Mouse (Mus musculus): ENCODE measurements around the gene Pidd1. TPM values are rescaled to one million over a fixed set of nuclear protein-coding genes. Genes with fewer than 3 reads are reported as not detected.

Gene Pidd1
- polyA plus RNA-seq, 1 experiment = 4.4 TPM

DNA sequence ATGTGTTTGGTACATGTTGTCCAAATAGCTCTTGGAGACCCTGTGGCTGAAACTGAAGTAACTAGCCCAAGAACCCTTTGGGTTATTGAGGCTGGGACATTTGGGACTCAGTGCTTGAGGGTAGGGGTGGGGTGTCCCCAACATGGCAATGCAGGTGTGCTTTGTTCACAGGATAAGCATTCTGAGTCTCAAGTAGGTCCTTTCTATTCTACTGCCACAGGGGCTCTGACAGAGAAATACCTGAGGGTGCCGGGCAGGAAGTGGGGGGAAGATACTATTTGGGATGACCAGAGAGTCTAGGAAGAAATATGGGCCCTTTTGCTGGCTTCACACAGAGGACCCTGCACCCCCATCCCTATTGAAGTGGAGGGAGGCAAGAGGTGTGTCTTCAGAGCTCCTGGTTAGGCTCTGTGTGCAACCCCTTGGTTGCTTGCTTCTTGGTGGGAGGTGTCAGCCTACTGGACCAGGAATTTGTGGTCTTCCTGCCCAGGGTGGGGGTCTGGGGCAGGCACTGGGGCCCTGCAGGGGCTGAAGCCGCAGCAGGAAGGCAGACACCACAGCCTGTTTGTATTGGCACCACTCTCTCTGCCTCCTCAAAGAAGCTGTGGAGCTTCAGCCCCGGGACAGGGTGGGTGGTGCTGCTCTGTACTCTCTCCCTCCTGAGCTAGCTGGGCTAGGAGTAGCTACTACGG lies 33.9 kb upstream of the Pidd1 start:
- Histone ChIP-seq H3K4me1 (ENCODE audit: control insufficient read depth, insufficient read depth, low read length) (peaks cover 8% of the 10 kb centered on the region), H3K4me3 (replicated peaks; ENCODE audit: insufficient read depth, low read depth, low read length) (no peak overlapping the region), H3K27ac (ENCODE audit: insufficient read depth, low read length) (no peak overlapping the region), H3K27me3 (ENCODE audit: control insufficient read depth, insufficient read depth, low read length) (no peaks in the 10 kb centered on the region)
- WGBS = 57% methylated on average over 4 of the region's 4 CpGs
- DNase-seq = no peak
- TF ChIP-seq POLR2A (IDR thresholded peaks at IDR 0.05; ENCODE audit: borderline replicate concordance, insufficient read depth, low read length) (no peak), CTCF (IDR thresholded peaks at IDR 0.05; ENCODE audit: borderline replicate concordance, insufficient read depth, low read depth, low read length) (no peak)

- Histone ChIP-seq H3K4me1 (ENCODE audit: control insufficient read depth, insufficient read depth, low read length) (peaks cover 8% of the 10 kb centered on the region), H3K27ac (ENCODE audit: insufficient read depth, low read length) (peak overlapping the region; percentile 41), H3K4me3 (replicated peaks; ENCODE audit: insufficient read depth, low read depth, low read length) (no peak overlapping the region), H3K27me3 (ENCODE audit: control insufficient read depth, insufficient read depth, low read length) (no peaks in the 10 kb centered on the region)
- TF ChIP-seq CTCF (IDR thresholded peaks at IDR 0.05; ENCODE audit: borderline replicate concordance, insufficient read depth, low read depth, low read length) = no peak
- TF ChIP-seq POLR2A (IDR thresholded peaks at IDR 0.05; ENCODE audit: borderline replicate concordance, insufficient read depth, low read length) = no peak
- no peak for DNase-seq
- WGBS = 14% methylated on average over 7 of the region's 7 CpGs
Measured at GRCm38 (mm10) chr7:141476981-141477370, 33.2 kb upstream of the Pidd1 start.

- Histone ChIP-seq H3K4me1 (ENCODE audit: control insufficient read depth, insufficient read depth, low read length) (peaks cover 8% of the 10 kb centered on the region), H3K4me3 (replicated peaks; ENCODE audit: insufficient read depth, low read depth, low read length) (peak overlapping the region; percentile 19), H3K27me3 (ENCODE audit: control insufficient read depth, insufficient read depth, low read length) (no peaks in the 10 kb centered on the region), H3K27ac (ENCODE audit: insufficient read depth, low read length) (peak overlapping the region; percentile 41)
- TF ChIP-seq CTCF (IDR thresholded peaks at IDR 0.05; ENCODE audit: borderline replicate concordance, insufficient read depth, low read depth, low read length) (no peak), POLR2A (IDR thresholded peaks at IDR 0.05; ENCODE audit: borderline replicate concordance, insufficient read depth, low read length) (no peak)
- WGBS = 2% methylated on average over 17 of the region's 17 CpGs
- peak in 1 of 2 experiments; percentile 54 for DNase-seq
Measured at GRCm38 (mm10) chr7:141476226-141476980, 32.6 kb upstream of the Pidd1 start.

GRCm38 (mm10) chr7:141475805-141476158 lies 32.0 kb upstream of the Pidd1 start:
- 4% methylated on average over 12 of the region's 12 CpGs for WGBS
- no peak for DNase-seq
- no peaks in the 10 kb centered on the region for H3K27me3 ChIP-seq (ENCODE audit: control insufficient read depth, insufficient read depth, low read length)
- no peak for TF ChIP-seq POLR2A (IDR thresholded peaks at IDR 0.05; ENCODE audit: borderline replicate concordance, insufficient read depth, low read length)
- TF ChIP-seq CTCF (IDR thresholded peaks at IDR 0.05; ENCODE audit: borderline replicate concordance, insufficient read depth, low read depth, low read length) = no peak
- peak overlapping the region; percentile 41; the same call in 1 of the 2 replicates for H3K27ac ChIP-seq (ENCODE audit: insufficient read depth, low read length)
- H3K4me3 ChIP-seq (replicated peaks; ENCODE audit: insufficient read depth, low read depth, low read length) = peak overlapping the region; percentile 68
- peaks cover 8% of the 10 kb centered on the region for H3K4me1 ChIP-seq (ENCODE audit: control insufficient read depth, insufficient read depth, low read length)

GRCm38 (mm10) chr7:141475011-141475804 lies 31.4 kb upstream of the Pidd1 start, which contains the start of the genes Polr2l and Tspan4:
Gene Polr2l, minus strand, starts transcription at chr7:141475132.
Gene Tspan4, plus strand, starts transcription at chr7:141475240.
- peaks cover 8% of the 10 kb centered on the region for H3K4me1 ChIP-seq (ENCODE audit: control insufficient read depth, insufficient read depth, low read length)
- H3K27me3 ChIP-seq (ENCODE audit: control insufficient read depth, insufficient read depth, low read length) = no peaks in the 10 kb centered on the region
- TF ChIP-seq CTCF (IDR thresholded peaks at IDR 0.05; ENCODE audit: borderline replicate concordance, insufficient read depth, low read depth, low read length) = no peak
- peak; percentile 80 for TF ChIP-seq POLR2A (IDR thresholded peaks at IDR 0.05; ENCODE audit: borderline replicate concordance, insufficient read depth, low read length)
- H3K4me3 ChIP-seq (replicated peaks; ENCODE audit: insufficient read depth, low read depth, low read length) = peak within 1 kb of the TSS; percentile 68
- peak; percentile 86 to 93 for DNase-seq
- H3K27ac ChIP-seq (ENCODE audit: insufficient read depth, low read length) = peak within 1 kb of the TSS; percentile 86
- WGBS = under 1% methylated on average over 87 of the region's 87 CpGs

- TF ChIP-seq POLR2A (IDR thresholded peaks at IDR 0.05; ENCODE audit: borderline replicate concordance, insufficient read depth, low read length) = no peak
- TF ChIP-seq CTCF (IDR thresholded peaks at IDR 0.05; ENCODE audit: borderline replicate concordance, insufficient read depth, low read depth, low read length) = no peak
- 7% methylated on average over 5 of the region's 5 CpGs for WGBS
- H3K27ac ChIP-seq (ENCODE audit: insufficient read depth, low read length) = no peak overlapping the region
Measured at GRCm38 (mm10) chr7:141474160-141474559, 30.3 kb upstream of the Pidd1 start.

DNA sequence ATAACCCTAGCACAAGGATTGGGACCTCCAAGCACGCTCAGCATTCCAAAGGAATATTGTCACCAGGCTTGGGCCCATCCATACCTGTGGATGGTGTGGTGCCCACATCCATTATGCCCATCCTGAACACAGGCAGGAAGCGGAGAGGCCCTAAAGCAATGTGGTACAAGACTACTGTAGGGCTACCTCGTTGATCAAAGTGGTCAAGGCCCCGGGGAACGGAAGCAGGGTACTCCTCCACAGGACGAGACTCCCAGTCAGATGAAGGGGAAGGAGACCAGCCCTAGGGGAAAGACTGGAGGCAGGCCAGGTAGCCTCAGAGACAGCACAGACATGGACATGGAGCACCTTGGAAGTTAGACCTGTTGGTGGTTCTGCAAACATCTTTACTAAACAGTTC lies 28.9 kb upstream of the Pidd1 start:
- TF ChIP-seq POLR2A (IDR thresholded peaks at IDR 0.05; ENCODE audit: borderline replicate concordance, insufficient read depth, low read length) (no peak), CTCF (IDR thresholded peaks at IDR 0.05; ENCODE audit: borderline replicate concordance, insufficient read depth, low read depth, low read length) (no peak)
- H3K27ac ChIP-seq (ENCODE audit: insufficient read depth, low read length) = no peak overlapping the region
- H3K27me3 ChIP-seq (ENCODE audit: control insufficient read depth, insufficient read depth, low read length) = no peaks in the 10 kb centered on the region
- DNase-seq = no peak
- peaks cover 21% of the 10 kb centered on the region for H3K4me1 ChIP-seq (ENCODE audit: control insufficient read depth, insufficient read depth, low read length)
- no peak overlapping the region for H3K4me3 ChIP-seq (replicated peaks; ENCODE audit: insufficient read depth, low read depth, low read length)
- 83% methylated on average over 6 of the region's 6 CpGs for WGBS

More at GRCm38 (mm10) chr7:141474160-141474559, 30.3 kb upstream of the Pidd1 start:
- peak overlapping the region; percentile 68 for H3K4me3 ChIP-seq (replicated peaks; ENCODE audit: insufficient read depth, low read depth, low read length)
- H3K4me1 ChIP-seq (ENCODE audit: control insufficient read depth, insufficient read depth, low read length) = peaks cover 10% of the 10 kb centered on the region
- no peak for DNase-seq
- H3K27me3 ChIP-seq (ENCODE audit: control insufficient read depth, insufficient read depth, low read length) = no peaks in the 10 kb centered on the region
